Mouse (Mus musculus): ENCODE data around the gene Rufy4. TPM values are rescaled to one million over a fixed set of nuclear protein-coding genes. Genes with fewer than 3 reads are reported as not detected.
A peak's percentile ranks its signal among the peaks of the same experiment; 100 is the strongest.
"Not testable (repeated sequence)": the region's sequence is repeated elsewhere in the genome, so short reads cannot be mapped to it uniquely, and the experiment has no call there.

The Rufy4 gene
- polyA plus RNA-seq, 1 experiment: 2.6 TPM

GRCm38 (mm10) chr1:74149106-74149885, 24.0 kb downstream of the Rufy4 start:
- TF ChIP-seq CTCF (IDR thresholded peaks at IDR 0.05; ENCODE audit: control insufficient read depth, insufficient read depth, low read length) (no peak), POLR2A (IDR thresholded peaks at IDR 0.05; ENCODE audit: borderline replicate concordance, control insufficient read depth, low read depth, low read length) (no peak)
- peak overlapping the region; percentile 60; the same call in 1 of the 2 replicates for H3K27ac ChIP-seq (ENCODE audit: control insufficient read depth, insufficient read depth, low read depth, low read length, poor library complexity)
- peaks cover 8% of the 10 kb centered on the region for H3K4me1 ChIP-seq (ENCODE audit: control insufficient read depth, insufficient read depth, low read length)
- H3K4me3 ChIP-seq (replicated peaks; ENCODE audit: control insufficient read depth, low read depth, low read length): no peak overlapping the region
- 29% methylated on average over 6 of the region's 6 CpGs for WGBS

- TF ChIP-seq CTCF (IDR thresholded peaks at IDR 0.05; ENCODE audit: control insufficient read depth, insufficient read depth, low read length) (no peak), POLR2A (IDR thresholded peaks at IDR 0.05; ENCODE audit: borderline replicate concordance, control insufficient read depth, low read depth, low read length) (no peak)
- peaks cover 8% of the 10 kb centered on the region for H3K4me1 ChIP-seq (ENCODE audit: control insufficient read depth, insufficient read depth, low read length)
- 66% methylated on average over 3 of the region's 3 CpGs for WGBS
- H3K4me3 ChIP-seq (replicated peaks; ENCODE audit: control insufficient read depth, low read depth, low read length): no peak overlapping the region
- H3K27ac ChIP-seq (ENCODE audit: control insufficient read depth, insufficient read depth, low read depth, low read length, poor library complexity): peak overlapping the region; percentile 58; the same call in 1 of the 2 replicates
Observed at GRCm38 (mm10) chr1:74150101-74150500, 24.8 kb downstream of the Rufy4 start.

- TF ChIP-seq POLR2A (IDR thresholded peaks at IDR 0.05; ENCODE audit: borderline replicate concordance, control insufficient read depth, low read depth, low read length) (no peak), CTCF (IDR thresholded peaks at IDR 0.05; ENCODE audit: control insufficient read depth, insufficient read depth, low read length) (no peak)
- peak overlapping the region; percentile 21 for H3K4me3 ChIP-seq (replicated peaks; ENCODE audit: control insufficient read depth, low read depth, low read length)
- H3K27ac ChIP-seq (ENCODE audit: control insufficient read depth, insufficient read depth, low read depth, low read length, poor library complexity): peak overlapping the region; percentile 52
- H3K4me1 ChIP-seq (ENCODE audit: control insufficient read depth, insufficient read depth, low read length): peaks cover 10% of the 10 kb centered on the region
- whole genome bisulfite sequencing: 18% methylated on average over 3 of the region's 3 CpGs
Observed at GRCm38 (mm10) chr1:74151091-74151490, 25.8 kb downstream of the Rufy4 start.

GRCm38 (mm10) chr1:74153461-74154184, 28.3 kb downstream of the Rufy4 start, which contains the start of gene Cxcr2:
TSS of gene Cxcr2 (plus strand) at chr1:74153989.
- H3K4me3 ChIP-seq (replicated peaks; ENCODE audit: control insufficient read depth, low read depth, low read length): peak within 1 kb of the TSS; percentile 65
- 23% methylated on average over 8 of the region's 8 CpGs for WGBS
- peaks cover 6% of the 10 kb centered on the region; the same call in 1 of the 2 replicates for H3K4me1 ChIP-seq (ENCODE audit: control insufficient read depth, insufficient read depth, low read length)
- peak within 1 kb of the TSS; percentile 78 for H3K27ac ChIP-seq (ENCODE audit: control insufficient read depth, insufficient read depth, low read depth, low read length, poor library complexity)
- no peak for TF ChIP-seq CTCF (IDR thresholded peaks at IDR 0.05; ENCODE audit: control insufficient read depth, insufficient read depth, low read length)
- no peak for TF ChIP-seq POLR2A (IDR thresholded peaks at IDR 0.05; ENCODE audit: borderline replicate concordance, control insufficient read depth, low read depth, low read length)

- no peak for TF ChIP-seq POLR2A (IDR thresholded peaks at IDR 0.05; ENCODE audit: borderline replicate concordance, control insufficient read depth, low read depth, low read length)
- no peak for TF ChIP-seq CTCF (IDR thresholded peaks at IDR 0.05; ENCODE audit: control insufficient read depth, insufficient read depth, low read length)
- H3K4me3 ChIP-seq (replicated peaks; ENCODE audit: control insufficient read depth, low read depth, low read length): peak overlapping the region; percentile 64
- H3K27ac ChIP-seq (ENCODE audit: control insufficient read depth, insufficient read depth, low read depth, low read length, poor library complexity): peak overlapping the region; percentile 87; the same call in 1 of the 2 replicates
- peaks cover 5% of the 10 kb centered on the region; the same call in 1 of the 2 replicates for H3K4me1 ChIP-seq (ENCODE audit: control insufficient read depth, insufficient read depth, low read length)
- 22% methylated on average over 6 of the region's 6 CpGs for WGBS
Observed at GRCm38 (mm10) chr1:74155435-74156012, 30.2 kb downstream of the Rufy4 start.

GRCm38 (mm10) chr1:74156381-74156910, 31.1 kb downstream of the Rufy4 start:
- H3K4me3 ChIP-seq (replicated peaks; ENCODE audit: control insufficient read depth, low read depth, low read length): peak overlapping the region; percentile 55
- peak overlapping the region; percentile 87 for H3K27ac ChIP-seq (ENCODE audit: control insufficient read depth, insufficient read depth, low read depth, low read length, poor library complexity)
- 18% methylated on average over 14 of the region's 14 CpGs for WGBS
- peaks cover 3% of the 10 kb centered on the region; the same call in 1 of the 2 replicates for H3K4me1 ChIP-seq (ENCODE audit: control insufficient read depth, insufficient read depth, low read length)
- TF ChIP-seq CTCF (IDR thresholded peaks at IDR 0.05; ENCODE audit: control insufficient read depth, insufficient read depth, low read length) (no peak), POLR2A (IDR thresholded peaks at IDR 0.05; ENCODE audit: borderline replicate concordance, control insufficient read depth, low read depth, low read length) (no peak)

GRCm38 (mm10) chr1:74159613-74160012, 34.3 kb downstream of the Rufy4 start:
- not testable (repeated sequence) for H3K4me1 ChIP-seq (ENCODE audit: control insufficient read depth, insufficient read depth, low read length); H3K27ac ChIP-seq (ENCODE audit: control insufficient read depth, insufficient read depth, low read depth, low read length, poor library complexity); H3K4me3 ChIP-seq (replicated peaks; ENCODE audit: control insufficient read depth, low read depth, low read length)
- WGBS: 19% methylated on average over 5 of the region's 5 CpGs

- Histone ChIP-seq H3K4me1 (ENCODE audit: control insufficient read depth, insufficient read depth, low read length) (peaks cover 4% of the 10 kb centered on the region; the same call in 1 of the 2 replicates), H3K4me3 (replicated peaks; ENCODE audit: control insufficient read depth, low read depth, low read length) (no peak overlapping the region), H3K27ac (ENCODE audit: control insufficient read depth, insufficient read depth, low read depth, low read length, poor library complexity) (no peak overlapping the region)
- WGBS: 52% methylated on average over 2 of the region's 2 CpGs
- TF ChIP-seq CTCF (IDR thresholded peaks at IDR 0.05; ENCODE audit: control insufficient read depth, insufficient read depth, low read length): no peak
- no peak for TF ChIP-seq POLR2A (IDR thresholded peaks at IDR 0.05; ENCODE audit: borderline replicate concordance, control insufficient read depth, low read depth, low read length)
Observed at GRCm38 (mm10) chr1:74160036-74160435, 34.7 kb downstream of the Rufy4 start.
